25 mouse cellular contexts compared by ENCODE assay signal in genomic region chr15:84182000-84182399, GRCm38 (mm10). TPM values are rescaled to one million over a fixed set of nuclear protein-coding genes. Genes with fewer than 3 reads are reported as not detected.
DNase-seq lines count a peak whose midpoint lies in the region; ATAC-seq lines count a peak whose summit lies in the region.
"Had no signal": no experiment of that assay in that cellular context is flagged by ENCODE, and none has a peak within 500 bp of the region (broad histone marks: within the 10 kb centered on the region; RNA-seq: fewer than 3 reads in every experiment).

No protein-coding gene starts in this region.

- no peaks in the 10 kb centered on the region for H3K36me3 ChIP-seq in embryonic facial prominence, embryonic 14.5 days (ENCODE audit: control insufficient read depth, insufficient read depth, low read length)
- H3K36me3 ChIP-seq in midbrain, embryonic 13.5 days = no peaks in the 10 kb centered on the region
- H3K36me3 ChIP-seq: forebrain, embryonic 15.5 days; heart, embryonic 12.5 days; hindbrain, embryonic 10.5 days had no signal

- H3K4me3 ChIP-seq in embryonic facial prominence, embryonic 14.5 days (ENCODE audit: low read depth, low read length) = no peak overlapping the region
- H3K4me3 ChIP-seq in midbrain, embryonic 13.5 days (replicated peaks) = no peak overlapping the region
- H3K4me3 ChIP-seq: forebrain, embryonic 15.5 days; heart, embryonic 12.5 days; hindbrain, embryonic 10.5 days had no signal

- H3K9me3 ChIP-seq in embryonic facial prominence, embryonic 14.5 days (ENCODE audit: control insufficient read depth, low read length) = no peaks in the 10 kb centered on the region
- H3K9me3 ChIP-seq in midbrain, embryonic 13.5 days = no peaks in the 10 kb centered on the region
- H3K9me3 ChIP-seq: forebrain, embryonic 15.5 days; hindbrain, embryonic 10.5 days had no signal

- H3K4me2 ChIP-seq in embryonic facial prominence, embryonic 14.5 days (ENCODE audit: low read depth, low read length) = no peak overlapping the region
- no peak overlapping the region for H3K4me2 ChIP-seq in midbrain, embryonic 13.5 days (replicated peaks)
- H3K4me2 ChIP-seq: forebrain, embryonic 15.5 days; heart, embryonic 12.5 days; hindbrain, embryonic 14.5 days had no signal

- H3K9ac ChIP-seq in embryonic facial prominence, embryonic 14.5 days (ENCODE audit: low read depth, low read length) = no peak overlapping the region
- H3K9ac ChIP-seq in midbrain, embryonic 13.5 days (replicated peaks) = no peak overlapping the region
- H3K9ac ChIP-seq: forebrain, embryonic 15.5 days; heart, embryonic 12.5 days; hindbrain, embryonic 14.5 days had no signal

- WGBS in embryonic facial prominence, embryonic 14.5 days = 46% methylated on average over 6 of the region's 6 CpGs
- WGBS in midbrain, embryonic 13.5 days = 64% methylated on average over 6 of the region's 6 CpGs

- no peaks in the 10 kb centered on the region for H3K27me3 ChIP-seq in embryonic facial prominence, embryonic 14.5 days (replicated peaks; ENCODE audit: control insufficient read depth, insufficient read depth, low read length)
- no peaks in the 10 kb centered on the region for H3K27me3 ChIP-seq in midbrain, embryonic 13.5 days
- H3K27me3 ChIP-seq: forebrain, embryonic 15.5 days had no signal

- no peak overlapping the region for H3K27ac ChIP-seq in embryonic facial prominence, embryonic 14.5 days (replicated peaks; ENCODE audit: low read depth, low read length)
- no peak overlapping the region for H3K27ac ChIP-seq in midbrain, embryonic 13.5 days
- H3K27ac ChIP-seq: forebrain, embryonic 15.5 days; hindbrain, embryonic 10.5 days; hindbrain, embryonic 14.5 days had no signal

- ATAC-seq in embryonic facial prominence, embryonic 14.5 days (ENCODE audit: low read depth) = 0 out of 2 replicates have a peak, but pooled peaks have one; percentile 46
- no peak for ATAC-seq in midbrain, embryonic 13.5 days
- ATAC-seq: activated CD4-positive, CD25-positive, alpha-beta regulatory T cell, adult 4 months; forebrain, embryonic 15.5 days; intestine, embryonic 16.5 days; Patski had no signal

- peak; percentile 39 for DNase-seq in adrenal gland, postnatal 14 days
- DNase-seq in adrenal gland, postnatal 36 days = no peak
- peak; percentile 39 for DNase-seq in MN1 (ENCODE audit: low spot score)
- peak; percentile 45 for DNase-seq in embryonic facial prominence, embryonic 14.5 days (ENCODE audit: low spot score)
- DNase-seq in gastrocnemius, postnatal 25 days = peak; percentile 64
- no peak for DNase-seq in cerebellum, postnatal 36 days
- DNase-seq in right cerebral cortex, adult 2 months (ENCODE audit: low spot score in 2 of 2) = no peak
- DNase-seq: cerebellum, adult 8-10 months; cerebellum, postnatal 25 days; kidney, adult 2 months had no signal

- H3K4me1 ChIP-seq in embryonic facial prominence, embryonic 14.5 days (ENCODE audit: control insufficient read depth, insufficient read depth, low read length) = peaks cover 11% of the 10 kb centered on the region; the same call in 1 of the 2 replicates
- H3K4me1 ChIP-seq in midbrain, embryonic 13.5 days (replicated peaks) = no peaks in the 10 kb centered on the region
- H3K4me1 ChIP-seq: forebrain, embryonic 15.5 days had no signal

RNA-seq across cellular contexts. Expression of gene Samm50, which starts 10.0 kb away (rescaled TPM):
- 213 and 228 TPM in 2 replicates for total RNA-seq in adrenal gland, postnatal 14 days (2021)
- total RNA-seq in adrenal gland, postnatal 36 days (2021) = 100 to 1,000 TPM; 150 to 151 TPM
- polyA plus RNA-seq in embryonic facial prominence, embryonic 14.5 days (2014; fragmentation: Nextera tagmentation; extraction: Ambion mirVana) = 71.1 and 74.0 TPM in 2 replicates
- total RNA-seq in gastrocnemius, postnatal 25 days (2021) = 100 to 1,000 TPM; 171 to 173 TPM
- 83.1 and 85.9 TPM in 2 replicates for polyA plus RNA-seq in midbrain, embryonic 13.5 days (2015; fragmentation: Nextera tagmentation; extraction: Ambion mirVana)

RNA-seq across cellular contexts. Expression of gene Pnpla3, which starts 14.4 kb away (rescaled TPM):
- 65.0 and 67.7 TPM in 2 replicates for total RNA-seq in adrenal gland, postnatal 14 days (2021)
- total RNA-seq in adrenal gland, postnatal 36 days (2021) = 100 to 1,000 TPM in 1 of 2 experiments, 10 to 100 TPM in 1; 30.7 to 111 TPM
- 0.89 and 1.1 TPM in 2 replicates for polyA plus RNA-seq in embryonic facial prominence, embryonic 14.5 days (2014; fragmentation: Nextera tagmentation; extraction: Ambion mirVana)
- total RNA-seq in gastrocnemius, postnatal 25 days (2021) = 10 to 100 TPM in 1 of 2 experiments, 1 to 10 TPM in 1; 6.7 to 12.8 TPM
- polyA plus RNA-seq in midbrain, embryonic 13.5 days (2015; fragmentation: Nextera tagmentation; extraction: Ambion mirVana) = 4.1 and 4.5 TPM in 2 replicates
- total RNA-seq: granulocyte monocyte progenitor cell, adult 5-6 weeks; MEL had no signal
- polyA plus RNA-seq: activated CD4-positive, CD25-positive, alpha-beta regulatory T cell, adult 4 months; C2C12 had no signal

RNA-seq across cellular contexts. Expression of gene Parvb, which starts 49.8 kb away (rescaled TPM):
- total RNA-seq in adrenal gland, postnatal 14 days (2021) = 26.6 and 40.0 TPM in 2 replicates
- 10 to 100 TPM; 18.0 to 24.1 TPM for total RNA-seq in adrenal gland, postnatal 36 days (2021)
- 5.0 and 7.8 TPM in 2 replicates for polyA plus RNA-seq in embryonic facial prominence, embryonic 14.5 days (2014; fragmentation: Nextera tagmentation; extraction: Ambion mirVana)
- 10 to 100 TPM; 51.5 to 57.7 TPM for total RNA-seq in gastrocnemius, postnatal 25 days (2021)
- 4.7 and 6.2 TPM in 2 replicates for polyA plus RNA-seq in midbrain, embryonic 13.5 days (2015; fragmentation: Nextera tagmentation; extraction: Ambion mirVana)

RNA-seq across cellular contexts. Expression of gene Pnpla5, which starts 59.0 kb away (rescaled TPM):
- 0.19 TPM in 1 of 2 replicates, not detected in the other for total RNA-seq in adrenal gland, postnatal 14 days (2021)
- total RNA-seq in adrenal gland, postnatal 36 days (2021) = under 1 TPM in 1 of 2 experiments, not detected in 1; 0.23 TPM
- not detected in 2 replicates for polyA plus RNA-seq in embryonic facial prominence, embryonic 14.5 days (2014; fragmentation: Nextera tagmentation; extraction: Ambion mirVana)
- total RNA-seq in gastrocnemius, postnatal 25 days (2021) = not detected
- polyA plus RNA-seq in midbrain, embryonic 13.5 days (2015; fragmentation: Nextera tagmentation; extraction: Ambion mirVana) = not detected in 2 replicates
- total RNA-seq: granulocyte monocyte progenitor cell, adult 5-6 weeks; heart, adult 8-10 months; heart, postnatal 25 days; MEL had no signal
- polyA plus RNA-seq: activated CD4-positive, CD25-positive, alpha-beta regulatory T cell, adult 4 months; C2C12; forebrain, embryonic 11.5 days; forebrain, embryonic 15.5 days; heart, embryonic 12.5 days; heart, embryonic 16.5 days; hindbrain, embryonic 10.5 days; hindbrain, embryonic 14.5 days; intestine, embryonic 16.5 days; Patski had no signal

Comparison
In these comparisons a context has a peak if more than half of its experiments do, and no peak if none do; other contexts are left out.
1. DNase-seq: peak in adrenal gland, postnatal 14 days (single experiment), MN1 (single experiment), embryonic facial prominence, embryonic 14.5 days (single experiment) and gastrocnemius, postnatal 25 days (single experiment); none in adrenal gland, postnatal 36 days (0 of 2), cerebellum, postnatal 36 days (0 of 2) and right cerebral cortex, adult 2 months (0 of 2).